Mouse (Mus musculus) kidney, adult 2 months (tissue): Measurements from ENCODE around the gene Tktl2. TPM values are rescaled to one million over a fixed set of nuclear protein-coding genes. Genes with fewer than 3 reads are reported as not detected.

Source experiments
- DNase-seq: peaks from one replicate; pipeline ENCODE4 v3.0.0; 2021
- H3K27ac ChIP-seq: fragments of 200-500 bp; 2 replicates; pipeline ENCODE4 v1.5.1; 2012; ENCODE audit warnings: low read depth, low read length, control low read depth, inconsistent platforms; ENCODE audit not compliant: insufficient read depth
- H3K27me3 ChIP-seq: fragments of 200-500 bp; replicated peaks from 2 replicates; pipeline ENCODE4 v1.6.1; 2012; ENCODE audit warnings: mild to moderate bottlenecking, moderate library complexity, low read length, inconsistent platforms; ENCODE audit not compliant: control insufficient read depth, insufficient read depth
- H3K36me3 ChIP-seq: fragments of 200-500 bp; 2 replicates; pipeline ENCODE4 v1.6.1; 2012; ENCODE audit warnings: mild to moderate bottlenecking, moderate library complexity, low read length, inconsistent platforms; ENCODE audit not compliant: control insufficient read depth, insufficient read depth
- H3K4me1 ChIP-seq: fragments of 200-500 bp; 2 replicates; pipeline ENCODE4 v1.6.1; 2011; ENCODE audit warnings: low read length; ENCODE audit not compliant: control insufficient read depth, insufficient read depth
- H3K4me3 ChIP-seq: fragments of 200-500 bp; 2 replicates; pipeline ENCODE4 v1.5.1; 2011; ENCODE audit warnings: mild to moderate bottlenecking, low read depth, low read length, control low read depth; ENCODE audit not compliant: insufficient read depth
- CTCF ChIP-seq: fragments of 200-500 bp; conservative IDR thresholded peaks from 2 replicates; pipeline ENCODE4 v1.5.1; 2011; ENCODE audit warnings: low read depth, mild to moderate bottlenecking, control low read depth, low read length, moderate library complexity, mixed read lengths; ENCODE audit not compliant: insufficient read depth, insufficient read length
- POLR2A ChIP-seq: fragments of 200-500 bp; IDR thresholded peaks from one replicate; pipeline ENCODE4 v1.6.1; 2011; ENCODE audit warnings: low read depth, low read length, control low read depth
- WGBS: fragments of 180-500 bp; shearing (Covaris S2); methylation state at CpG from one replicate; pipeline ENCODE4 v1.1.7; 2018; 5-methylcytosine and 5-hydroxymethylcytosine counted together
- polyA plus RNA-seq: library from polyadenylated mRNA; depleted of rRNA; stranded (reverse); fragments of >200 nt; gene quantifications from 2 replicates; pipeline ENCODE4 v1.2.3, GENCODE M21; 2012; rRNA removed

Gene Tktl2
- polyA plus RNA-seq, 1 experiment = not detected

GRCm38 (mm10) chr8:66495726-66496125, 15.8 kb upstream of the Tktl2 start:
- no peaks in the 10 kb centered on the region for H3K36me3 ChIP-seq
- H3K4me1 ChIP-seq = no peaks in the 10 kb centered on the region; the same call in 1 of the 2 replicates
- TF ChIP-seq POLR2A (no peak), CTCF (peak; percentile 78)
- H3K27ac ChIP-seq = no peak overlapping the region
- WGBS = 7% methylated on average over 8 of the region's 8 CpGs
- no peaks in the 10 kb centered on the region for H3K27me3 ChIP-seq
- DNase-seq = peak; percentile 70
- no peak overlapping the region for H3K4me3 ChIP-seq

DNA sequence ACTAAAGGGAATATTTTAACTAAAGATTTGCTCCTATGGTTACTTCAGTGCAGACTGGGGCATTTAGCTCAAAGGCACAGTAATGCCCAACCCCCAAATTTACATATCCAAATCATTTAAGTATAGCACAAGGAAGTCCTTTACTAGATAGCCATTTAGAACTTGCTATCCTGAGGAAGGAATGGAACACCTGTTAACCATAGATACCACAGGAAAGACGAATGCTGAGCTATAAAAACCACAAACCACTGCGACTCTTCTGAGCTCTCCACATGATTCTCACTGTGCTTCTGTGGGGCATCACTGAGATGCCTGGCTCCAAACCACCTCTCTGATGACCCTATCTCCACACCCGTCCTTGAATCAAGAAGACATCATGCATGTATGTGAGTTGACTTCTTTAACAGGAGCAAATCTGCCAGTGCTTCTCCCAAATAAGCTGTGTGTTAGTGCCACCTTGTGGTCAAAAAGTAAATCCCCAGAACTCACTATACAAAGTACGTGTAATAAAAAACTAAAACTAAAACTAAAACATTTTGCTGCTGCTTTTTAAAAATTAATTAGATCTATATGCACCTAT, 14.5 kb upstream of the Tktl2 start:
- Histone ChIP-seq H3K4me3 (no peak overlapping the region), H3K27me3 (no peaks in the 10 kb centered on the region; the same call in 1 of the 2 replicates), H3K4me1 (no peaks in the 10 kb centered on the region; the same call in 1 of the 2 replicates), H3K36me3 (no peaks in the 10 kb centered on the region), H3K27ac (no peak overlapping the region)
- TF ChIP-seq CTCF (peak; percentile 33; the same call in 1 of the 2 replicates), POLR2A (no peak)
- peak; percentile 61 for DNase-seq
- WGBS = 32% methylated on average over 4 of the region's 4 CpGs

- H3K27me3 ChIP-seq = no peaks in the 10 kb centered on the region; the same call in 1 of the 2 replicates
- H3K4me3 ChIP-seq = no peak overlapping the region
- H3K4me1 ChIP-seq = no peaks in the 10 kb centered on the region
- no peak overlapping the region for H3K27ac ChIP-seq
- TF ChIP-seq CTCF = no peak
- no peak for TF ChIP-seq POLR2A
- no peak for DNase-seq
- H3K36me3 ChIP-seq = no peaks in the 10 kb centered on the region
- 68% methylated on average over 2 of the region's 2 CpGs for WGBS
These were observed 8.2 kb upstream of the Tktl2 start for GRCm38 (mm10) chr8:66503381-66503780.

DNA sequence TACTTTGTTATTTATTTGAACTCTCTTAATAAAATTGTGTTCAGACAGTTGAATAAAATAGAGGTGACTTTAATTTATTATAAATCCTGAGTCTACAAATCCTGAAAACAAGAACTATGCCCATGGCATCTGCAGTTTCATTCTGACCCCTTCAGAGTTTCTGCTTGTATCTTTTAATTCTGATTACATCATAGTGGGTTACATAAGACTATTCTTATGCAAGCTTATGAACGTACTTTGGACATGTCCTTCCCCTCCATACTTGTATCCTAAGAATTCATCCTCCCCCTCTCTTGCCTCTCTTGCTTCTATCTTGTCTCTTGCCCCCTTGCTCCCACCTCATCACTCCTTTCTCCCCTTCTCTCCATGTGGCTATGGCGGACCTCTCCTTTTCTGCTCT, 7.6 kb downstream of the Tktl2 start:
- no peak for TF ChIP-seq CTCF
- TF ChIP-seq POLR2A = no peak
- H3K27me3 ChIP-seq = no peaks in the 10 kb centered on the region
- 79% methylated on average over 2 of the region's 2 CpGs for WGBS
- DNase-seq = no peak
- H3K27ac ChIP-seq = no peak overlapping the region
- H3K36me3 ChIP-seq = no peaks in the 10 kb centered on the region
- H3K4me1 ChIP-seq = no peaks in the 10 kb centered on the region
- no peak overlapping the region for H3K4me3 ChIP-seq

GRCm38 (mm10) chr8:66520576-66520975, 9.0 kb downstream of the Tktl2 start:
- DNase-seq = no peak
- Histone ChIP-seq H3K4me3 (no peak overlapping the region), H3K4me1 (no peaks in the 10 kb centered on the region), H3K27ac (no peak overlapping the region), H3K36me3 (no peaks in the 10 kb centered on the region), H3K27me3 (no peaks in the 10 kb centered on the region)
- TF ChIP-seq POLR2A = no peak
- no peak for TF ChIP-seq CTCF

- WGBS = 14% methylated on average over 7 of the region's 7 CpGs
- no peak for DNase-seq
- no peaks in the 10 kb centered on the region for H3K4me1 ChIP-seq
- H3K27ac ChIP-seq = no peak overlapping the region
- H3K27me3 ChIP-seq = no peaks in the 10 kb centered on the region
- TF ChIP-seq CTCF (no peak), POLR2A (no peak)
- no peaks in the 10 kb centered on the region for H3K36me3 ChIP-seq
- H3K4me3 ChIP-seq = no peak overlapping the region
These were observed 38.5 kb downstream of the Tktl2 start for GRCm38 (mm10) chr8:66550092-66550491.

Other genes starting within 250 kb of the Tktl2 start
- 1.2 and 1.7 TPM in 2 replicates for gene Tma16, start 25.2 kb upstream of the Tktl2 start, polyA plus RNA-seq
- 0.16 and 0.28 TPM in 2 replicates for gene Npy5r, start 176.4 kb downstream of the Tktl2 start, polyA plus RNA-seq
- 5.6 and 7.0 TPM in 2 replicates for gene Npy1r, start 185.4 kb downstream of the Tktl2 start, polyA plus RNA-seq